Mouse (Mus musculus): ENCODE results near the gene Kncn. TPM values are rescaled to one million over a fixed set of nuclear protein-coding genes. Genes with fewer than 3 reads are reported as not detected.
A peak's percentile ranks its signal among the peaks of the same experiment; 100 is the strongest.

Gene Kncn
- total and polyA plus RNA-seq, 2 experiments from 2014 or later: 0.11 to 0.25 TPM

- Histone ChIP-seq H3K36me3 (ENCODE audit: insufficient read depth, low read length) (no peaks in the 10 kb centered on the region), H3K27me3 (ENCODE audit: insufficient read depth, low read length) (no peaks in the 10 kb centered on the region), H3K4me1 (ENCODE audit: insufficient read depth, low read length) (peaks cover 36% of the 10 kb centered on the region), H3K27ac (ENCODE audit: low read depth, low read length) (no peak overlapping the region), H3K9ac (replicated peaks; ENCODE audit: low read length, poor library complexity, severe bottlenecking) (no peak overlapping the region), H3K9me3 (ENCODE audit: low read length) (no peaks in the 10 kb centered on the region), H3K4me2 (ENCODE audit: low read depth, low read length, poor library complexity, severe bottlenecking) (no peak overlapping the region), H3K4me3 (ENCODE audit: low read depth, low read length) (no peak overlapping the region)
- WGBS: 66% methylated on average over 4 of the region's 4 CpGs
- ATAC-seq (ENCODE audit: low FRiP score) (no peak), DNase-seq (ENCODE audit: low spot score) (no peak)
- no peak for TF ChIP-seq CTCF (IDR thresholded peaks at IDR 0.05)
Observed at GRCm38 (mm10) chr4:115882195-115882594, 2.0 kb upstream of the Kncn start.

- Histone ChIP-seq H3K9ac (replicated peaks; ENCODE audit: low read length, poor library complexity, severe bottlenecking) (0 out of 2 replicates have a peak overlapping the region, but pooled peaks have one; percentile 8), H3K36me3 (ENCODE audit: insufficient read depth, low read length) (no peaks in the 10 kb centered on the region), H3K9me3 (ENCODE audit: low read length) (no peaks in the 10 kb centered on the region), H3K4me3 (ENCODE audit: low read depth, low read length) (no peak overlapping the region), H3K4me1 (ENCODE audit: insufficient read depth, low read length) (peaks cover 20% of the 10 kb centered on the region), H3K27ac (ENCODE audit: low read depth, low read length) (peak overlapping the region; percentile 62; the same call in 1 of the 2 replicates), H3K27me3 (ENCODE audit: insufficient read depth, low read length) (peaks cover 14% of the 10 kb centered on the region), H3K4me2 (ENCODE audit: low read depth, low read length, poor library complexity, severe bottlenecking) (no peak overlapping the region)
- peak; percentile 85 for DNase-seq (ENCODE audit: low spot score)
- ATAC-seq (ENCODE audit: low FRiP score): peak; percentile 82
- WGBS: 66% methylated on average over 3 of the region's 3 CpGs
- no peak for TF ChIP-seq CTCF (IDR thresholded peaks at IDR 0.05)
Observed at GRCm38 (mm10) chr4:115885846-115886245, 1.6 kb downstream of the Kncn start.

- peaks cover 20% of the 10 kb centered on the region for H3K27me3 ChIP-seq (ENCODE audit: insufficient read depth, low read length)
- TF ChIP-seq CTCF (IDR thresholded peaks at IDR 0.05): no peak
- 67% methylated on average over 1 of the region's 1 CpGs for WGBS
- no peak overlapping the region for H3K4me3 ChIP-seq (ENCODE audit: low read depth, low read length)
- H3K27ac ChIP-seq (ENCODE audit: low read depth, low read length): 0 out of 2 replicates have a peak overlapping the region, but pooled peaks have one; percentile 62
- peaks cover 11% of the 10 kb centered on the region; the same call in 1 of the 2 replicates for H3K4me1 ChIP-seq (ENCODE audit: insufficient read depth, low read length)
- H3K36me3 ChIP-seq (ENCODE audit: insufficient read depth, low read length): no peaks in the 10 kb centered on the region
- no peak for DNase-seq (ENCODE audit: low spot score)
- H3K9me3 ChIP-seq (ENCODE audit: low read length): no peaks in the 10 kb centered on the region
- no peak for ATAC-seq (ENCODE audit: low FRiP score)
- no peak overlapping the region for H3K9ac ChIP-seq (replicated peaks; ENCODE audit: low read length, poor library complexity, severe bottlenecking)
- H3K4me2 ChIP-seq (ENCODE audit: low read depth, low read length, poor library complexity, severe bottlenecking): no peak overlapping the region
Observed at GRCm38 (mm10) chr4:115886875-115887274, 2.7 kb downstream of the Kncn start.

- no peaks in the 10 kb centered on the region for H3K36me3 ChIP-seq (ENCODE audit: insufficient read depth, low read length)
- H3K4me3 ChIP-seq (ENCODE audit: low read depth, low read length): peak overlapping the region; percentile 32
- no peak for TF ChIP-seq CTCF (IDR thresholded peaks at IDR 0.05)
- peaks cover 6% of the 10 kb centered on the region; the same call in 1 of the 2 replicates for H3K4me1 ChIP-seq (ENCODE audit: insufficient read depth, low read length)
- no peaks in the 10 kb centered on the region for H3K9me3 ChIP-seq (ENCODE audit: low read length)
- ATAC-seq (ENCODE audit: low FRiP score) (no peak), DNase-seq (ENCODE audit: low spot score) (no peak)
- peak overlapping the region; percentile 70 for H3K4me2 ChIP-seq (ENCODE audit: low read depth, low read length, poor library complexity, severe bottlenecking)
- WGBS: 10% methylated on average over 6 of the region's 6 CpGs
- peaks cover 20% of the 10 kb centered on the region for H3K27me3 ChIP-seq (ENCODE audit: insufficient read depth, low read length)
- H3K27ac ChIP-seq (ENCODE audit: low read depth, low read length): no peak overlapping the region
- H3K9ac ChIP-seq (replicated peaks; ENCODE audit: low read length, poor library complexity, severe bottlenecking): no peak overlapping the region
Observed at GRCm38 (mm10) chr4:115890066-115890465, 5.9 kb downstream of the Kncn start.

- peak within 1 kb of the TSS; percentile 32 for H3K4me3 ChIP-seq (ENCODE audit: low read depth, low read length)
- peak within 1 kb of the TSS; percentile 70 for H3K4me2 ChIP-seq (ENCODE audit: low read depth, low read length, poor library complexity, severe bottlenecking)
- ATAC-seq (ENCODE audit: low FRiP score) (no peak), DNase-seq (ENCODE audit: low spot score) (no peak)
- peaks cover 20% of the 10 kb centered on the region for H3K27me3 ChIP-seq (ENCODE audit: insufficient read depth, low read length)
- H3K9me3 ChIP-seq (ENCODE audit: low read length): no peaks in the 10 kb centered on the region
- H3K4me1 ChIP-seq (ENCODE audit: insufficient read depth, low read length): peaks cover 5% of the 10 kb centered on the region; the same call in 1 of the 2 replicates
- no peak within 1 kb of the TSS for H3K27ac ChIP-seq (ENCODE audit: low read depth, low read length)
- WGBS: under 1% methylated on average over 29 of the region's 31 CpGs
- no peak for TF ChIP-seq CTCF (IDR thresholded peaks at IDR 0.05)
- H3K36me3 ChIP-seq (ENCODE audit: insufficient read depth, low read length): no peaks in the 10 kb centered on the region
- 0 out of 2 replicates have a peak within 1 kb of the TSS, but pooled peaks have one; percentile 14 for H3K9ac ChIP-seq (replicated peaks; ENCODE audit: low read length, poor library complexity, severe bottlenecking)
Observed at GRCm38 (mm10) chr4:115890553-115890952, 6.4 kb downstream of the Kncn start, which contains the start of gene 6430628N08Rik. Gene 6430628N08Rik, plus strand, starts transcription at chr4:115890665.

- Histone ChIP-seq H3K4me2 (ENCODE audit: low read depth, low read length, poor library complexity, severe bottlenecking) (no peak overlapping the region), H3K4me3 (ENCODE audit: low read depth, low read length) (no peak overlapping the region), H3K9ac (replicated peaks; ENCODE audit: low read length, poor library complexity, severe bottlenecking) (no peak overlapping the region), H3K4me1 (ENCODE audit: insufficient read depth, low read length) (no peaks in the 10 kb centered on the region), H3K36me3 (ENCODE audit: insufficient read depth, low read length) (no peaks in the 10 kb centered on the region), H3K27me3 (ENCODE audit: insufficient read depth, low read length) (peaks cover 29% of the 10 kb centered on the region), H3K9me3 (ENCODE audit: low read length) (no peaks in the 10 kb centered on the region), H3K27ac (ENCODE audit: low read depth, low read length) (no peak overlapping the region)
- 24% methylated on average over 3 of the region's 3 CpGs for WGBS
- TF ChIP-seq CTCF (IDR thresholded peaks at IDR 0.05): no peak
- no peak for DNase-seq (ENCODE audit: low spot score)
- ATAC-seq (ENCODE audit: low FRiP score): no peak
Observed at GRCm38 (mm10) chr4:115894281-115894680, 10.1 kb downstream of the Kncn start.

All from midbrain, postnatal 0 days (tissue).